Mouse (Mus musculus): Measurements from ENCODE around the gene Clk4.
A peak's percentile ranks its signal among the peaks of the same experiment; 100 is the strongest.

Clk4 gene

GRCm38 (mm10) chr11:51261680-51262219, at the start of gene Clk4:
Gene Clk4 (plus strand): TSS chr11:51261730.
- DNase-seq (ENCODE audit: low spot score), result no peak

GRCm38 (mm10) chr11:51214021-51214420, 47.5 kb upstream of the Clk4 start:
- DNase-seq (ENCODE audit: low spot score), result no peak

- no peak for DNase-seq (ENCODE audit: low spot score)
These were observed 42.0 kb upstream of the Clk4 start for GRCm38 (mm10) chr11:51219396-51219980.

- no peak for DNase-seq (ENCODE audit: low spot score)
These were observed 41.2 kb upstream of the Clk4 start, which contains the start of gene Gm12569 for GRCm38 (mm10) chr11:51220308-51220707. Gene Gm12569 (plus strand): TSS chr11:51220473.

- no peak for DNase-seq (ENCODE audit: low spot score)
These were observed 34.4 kb upstream of the Clk4 start for GRCm38 (mm10) chr11:51227104-51227503.

DNA sequence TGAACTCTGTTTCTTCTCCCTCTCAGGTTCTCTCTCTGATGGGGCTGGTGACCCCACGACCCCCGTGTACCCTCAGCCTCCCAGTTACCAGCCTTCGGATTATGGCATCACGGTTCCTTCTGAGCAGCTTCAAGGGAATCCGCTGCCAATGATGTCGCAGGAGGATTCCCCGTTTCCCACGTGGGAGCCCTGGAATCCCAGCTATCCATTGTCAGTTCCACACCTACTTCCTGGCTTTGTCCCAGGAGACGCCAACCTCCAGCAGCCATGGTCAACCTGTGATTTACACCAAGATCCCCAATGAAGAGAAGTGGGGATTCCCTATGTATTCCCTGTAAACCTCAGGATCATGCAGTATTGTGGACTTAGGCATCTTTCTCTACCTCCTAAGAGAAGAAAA, 26.9 kb upstream of the Clk4 start:
- DNase-seq (ENCODE audit: low spot score), result no peak

- DNase-seq (ENCODE audit: low spot score), result no peak
These were observed 18.6 kb upstream of the Clk4 start for GRCm38 (mm10) chr11:51242897-51243296.

DNA sequence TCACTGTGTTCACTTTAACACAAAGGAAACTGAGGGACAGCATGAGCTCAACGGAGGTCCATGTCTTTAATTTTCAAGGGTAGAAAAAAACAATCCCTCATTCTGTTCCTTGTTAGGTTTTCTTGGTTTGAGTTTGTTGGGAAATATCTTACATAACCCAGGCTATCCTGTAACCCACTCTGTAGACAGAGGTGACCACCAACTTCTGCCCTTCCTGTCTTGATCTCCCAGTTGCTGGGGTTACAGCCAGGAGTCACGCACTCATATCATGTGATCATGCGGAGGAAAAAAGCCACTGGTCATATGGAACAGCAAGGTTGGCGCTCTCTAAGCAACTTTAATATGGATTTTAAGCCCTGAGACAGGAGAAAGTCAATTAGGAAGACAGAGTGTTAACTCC, 4.5 kb upstream of the Clk4 start:
- no peak for DNase-seq (ENCODE audit: low spot score)

DNA sequence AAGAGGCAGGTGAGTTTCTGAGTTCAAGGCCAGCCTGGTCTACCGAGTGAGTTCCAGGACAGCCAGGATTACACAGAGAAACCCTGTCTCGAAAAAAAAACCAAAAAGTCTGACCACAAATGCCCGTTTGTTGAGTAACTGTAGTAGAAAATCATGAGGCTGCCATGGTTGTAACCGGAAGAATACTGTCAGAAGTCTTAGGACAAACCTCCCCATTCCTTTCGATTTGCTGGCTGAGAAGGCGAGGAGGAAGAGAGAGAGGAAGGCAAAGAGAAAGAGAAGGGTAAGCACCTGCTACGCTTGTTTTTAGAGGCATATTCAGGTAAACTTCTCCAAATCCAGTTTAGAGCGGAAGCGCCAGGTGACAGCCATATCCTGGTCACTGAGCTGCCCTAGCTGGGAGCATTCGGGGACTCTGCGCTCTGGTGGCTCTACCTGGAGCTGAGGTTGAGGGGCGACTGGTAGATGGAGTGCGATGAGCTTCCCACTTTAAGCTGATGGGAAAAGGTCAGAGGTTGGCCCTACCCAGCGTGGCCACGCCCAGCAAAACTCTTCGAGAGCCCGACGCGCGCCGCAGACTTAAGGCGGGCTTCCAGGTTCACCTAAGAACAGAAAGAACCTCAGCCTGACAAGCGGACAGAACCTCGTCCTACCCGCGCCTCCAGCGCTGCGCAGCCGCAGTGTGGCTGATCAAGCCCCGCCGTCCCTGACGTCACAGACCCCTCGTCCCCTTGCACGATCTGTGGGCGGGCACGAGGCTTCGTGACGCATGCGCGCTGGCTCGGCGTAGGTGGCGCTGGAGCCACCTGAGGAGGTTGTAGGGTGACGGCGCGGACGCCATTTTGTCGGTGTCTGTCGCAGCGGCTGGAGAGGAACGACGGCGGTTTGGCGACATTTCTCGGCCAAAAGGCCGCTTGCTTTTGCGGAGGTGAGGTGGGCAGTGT, 1.1 kb downstream of the Clk4 start, which contains the start of gene BC049762:
TSS of gene BC049762 (minus strand) at position 705 of the 944 bp plus-strand sequence.
- DNase-seq (ENCODE audit: low spot score), result peak; percentile 99

- DNase-seq (ENCODE audit: low spot score), result peak; percentile 52
These were observed 1.8 kb downstream of the Clk4 start for GRCm38 (mm10) chr11:51263286-51263831.

GRCm38 (mm10) chr11:51264352-51264751, 2.8 kb downstream of the Clk4 start:
- peak; percentile 17 for DNase-seq (ENCODE audit: low spot score)

- DNase-seq (ENCODE audit: low spot score), result no peak
These were observed 3.8 kb downstream of the Clk4 start for GRCm38 (mm10) chr11:51265326-51265725.

DNA sequence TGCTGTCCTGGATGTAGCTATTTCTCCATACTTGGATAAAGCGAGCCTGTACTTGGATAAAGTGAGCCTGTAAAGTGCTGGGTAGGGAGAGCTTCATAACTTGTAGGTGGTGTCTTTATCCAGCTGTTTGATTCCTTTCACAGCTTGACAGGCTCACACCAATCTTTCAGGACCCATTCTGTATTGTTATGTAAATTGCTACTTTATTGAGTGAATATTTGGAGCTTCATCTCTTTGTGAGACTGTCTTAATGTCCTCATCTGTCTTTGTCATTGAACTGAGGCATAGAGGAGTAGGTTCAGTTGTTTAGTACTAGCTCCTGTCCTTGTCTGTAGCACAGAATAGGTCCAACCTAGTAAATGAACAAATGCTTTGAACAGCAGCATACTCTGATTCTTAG, 12.9 kb downstream of the Clk4 start:
- DNase-seq (ENCODE audit: low spot score), result no peak

- DNase-seq (ENCODE audit: low spot score), result no peak
These were observed 28.1 kb downstream of the Clk4 start, which contains the start of gene Col23a1 for GRCm38 (mm10) chr11:51289564-51290041. Gene Col23a1 (plus strand): TSS chr11:51289920.

- no peak for DNase-seq (ENCODE audit: low spot score)
These were observed 28.8 kb downstream of the Clk4 start for GRCm38 (mm10) chr11:51290066-51290955.

GRCm38 (mm10) chr11:51293956-51294530, 32.5 kb downstream of the Clk4 start:
- no peak for DNase-seq (ENCODE audit: low spot score)

- no peak for DNase-seq (ENCODE audit: low spot score)
These were observed 34.2 kb downstream of the Clk4 start for GRCm38 (mm10) chr11:51295742-51296141.

DNA sequence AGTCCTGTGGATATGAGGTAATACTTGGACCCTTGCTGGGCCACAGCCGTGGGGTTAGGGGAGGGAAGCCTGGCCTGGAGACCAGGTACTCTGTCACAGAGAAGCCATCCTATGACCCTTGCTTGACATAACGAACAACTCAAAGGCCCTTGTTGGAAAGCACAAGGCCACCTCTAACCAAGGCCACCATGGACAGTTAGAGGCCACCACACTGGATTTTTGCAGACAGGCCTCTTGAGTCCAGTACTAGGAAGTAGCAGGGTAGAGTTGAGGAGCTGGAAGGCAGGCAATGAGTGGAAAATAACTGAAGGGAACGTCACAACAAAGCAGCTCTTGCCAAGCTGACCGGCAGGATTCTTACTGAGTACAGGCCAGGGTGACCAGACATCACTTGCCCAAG, 37.2 kb downstream of the Clk4 start:
- no peak for DNase-seq (ENCODE audit: low spot score)

DNA sequence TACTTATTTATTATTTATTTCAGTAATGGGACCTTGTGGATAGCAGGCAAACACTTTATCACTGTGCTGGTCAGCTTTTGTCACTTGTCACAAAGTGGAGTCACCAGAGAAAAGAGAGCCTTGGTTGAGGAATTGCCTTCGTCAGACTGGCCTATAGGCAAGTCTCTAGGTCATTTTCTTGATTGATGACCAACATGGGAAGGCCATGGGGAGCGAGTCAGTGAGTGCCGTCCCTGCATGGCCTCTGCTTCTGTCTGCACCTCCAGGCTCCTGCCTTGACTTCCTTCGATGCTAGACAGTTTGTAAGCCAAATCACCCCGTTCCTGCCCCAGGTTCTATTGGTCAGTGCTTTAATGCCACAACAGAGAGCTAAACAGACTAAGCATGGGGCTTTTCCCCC, 40.9 kb downstream of the Clk4 start:
- no peak for DNase-seq (ENCODE audit: low spot score)

DNA sequence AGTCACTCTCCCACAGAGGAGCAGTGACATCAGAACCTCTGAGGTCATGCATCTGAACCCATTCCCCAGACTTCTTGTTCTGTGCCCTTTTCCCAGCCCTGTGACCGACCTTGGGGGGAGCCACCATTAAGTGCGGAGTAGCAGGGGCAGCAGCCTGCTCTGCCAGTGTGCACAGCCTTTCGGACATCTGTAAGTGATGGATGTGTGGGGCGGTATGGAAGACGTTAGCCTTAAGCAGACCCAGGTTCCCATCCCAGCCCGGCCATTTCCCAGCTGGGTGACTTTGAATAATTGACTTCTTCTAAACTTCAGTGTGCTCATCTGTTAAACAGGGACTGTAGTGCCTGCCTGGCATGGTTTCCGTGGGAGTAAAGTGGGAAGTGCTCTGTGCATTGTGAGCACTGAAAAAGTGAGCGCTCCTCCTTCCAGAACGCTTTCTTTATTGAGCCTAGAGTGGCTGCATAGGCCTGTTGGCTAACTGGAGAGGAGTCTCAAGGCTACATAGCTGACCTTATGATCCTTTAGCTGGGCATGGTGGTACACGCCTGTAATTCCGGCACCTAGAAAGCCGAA, 42.5 kb downstream of the Clk4 start:
- DNase-seq (ENCODE audit: low spot score), result no peak

GRCm38 (mm10) chr11:51308306-51308705, 46.8 kb downstream of the Clk4 start:
- DNase-seq (ENCODE audit: low spot score), result no peak
